Mouse (Mus musculus) heart, adult 11 months (tissue): ENCODE results near the gene Fut11.

ENCODE experiments used
- DNase-seq: peaks from one replicate; pipeline ENCODE4 v3.0.0; 2022

Fut11 gene

GRCm38 (mm10) chr14:20723006-20723405 is 28.2 kb downstream of the Fut11 start:
- DNase-seq = no peak

- peak; percentile 95 for DNase-seq
Observed at GRCm38 (mm10) chr14:20724043-20724442, 29.3 kb downstream of the Fut11 start.

GRCm38 (mm10) chr14:20725660-20726339 is 31.0 kb downstream of the Fut11 start:
- no peak for DNase-seq

- no peak for DNase-seq
Observed at GRCm38 (mm10) chr14:20729871-20730270, 35.1 kb downstream of the Fut11 start.

- peak; percentile 94 for DNase-seq
Observed at GRCm38 (mm10) chr14:20730853-20731602, 36.3 kb downstream of the Fut11 start.

GRCm38 (mm10) chr14:20733041-20733951 is 38.5 kb downstream of the Fut11 start:
- peak; percentile 92 for DNase-seq

GRCm38 (mm10) chr14:20733952-20734774 is 39.4 kb downstream of the Fut11 start, which contains the start of gene Ndst2:
Ndst2 (minus strand) TSS chr14:20734562.
- peak; percentile 99 for DNase-seq

GRCm38 (mm10) chr14:20735052-20735451 is 40.3 kb downstream of the Fut11 start:
- DNase-seq = peak; percentile 92

GRCm38 (mm10) chr14:20735892-20736390 is 41.2 kb downstream of the Fut11 start:
- DNase-seq = peak; percentile 94

GRCm38 (mm10) chr14:20737306-20737705 is 42.5 kb downstream of the Fut11 start:
- DNase-seq = peak; percentile 97

- DNase-seq = peak; percentile 91
Observed at GRCm38 (mm10) chr14:20738511-20738910, 43.7 kb downstream of the Fut11 start.

- DNase-seq = peak; percentile 91
Observed at GRCm38 (mm10) chr14:20741301-20741700, 46.5 kb downstream of the Fut11 start.

- peak; percentile 93 for DNase-seq
Observed at GRCm38 (mm10) chr14:20743614-20744013, 48.8 kb downstream of the Fut11 start.

- DNase-seq = peak; percentile 78
Observed at GRCm38 (mm10) chr14:20746935-20747334, 52.2 kb downstream of the Fut11 start.

- DNase-seq = no peak
Observed at GRCm38 (mm10) chr14:20748388-20748787, 53.6 kb downstream of the Fut11 start.

GRCm38 (mm10) chr14:20749494-20750051 is 54.8 kb downstream of the Fut11 start:
- DNase-seq = no peak

GRCm38 (mm10) chr14:20750503-20750902 is 55.7 kb downstream of the Fut11 start:
- no peak for DNase-seq
